Mouse (Mus musculus) adrenal gland, adult 18-20 months (tissue): ENCODE data around the gene Tmem243. TPM values are rescaled to one million over a fixed set of nuclear protein-coding genes. Genes with fewer than 3 reads are reported as not detected.
"Not testable (repeated sequence)": the region's sequence is repeated elsewhere in the genome, so short reads cannot be mapped to it uniquely, and the experiment has no call there.

Experiments
- DNase-seq, 2 experiments: peaks; one replicate each; pipeline ENCODE4 v3.0.0; 2021 to 2022; ENCODE audit warnings: low spot score in 2 of 2
- total RNA-seq, 2 experiments: library from RNA; stranded (reverse); gene quantifications; 1 replicate in 1 of 2; 2 replicates in 1 of 2; pipeline ENCODE4 v1.2.3; 2021

The Tmem243 gene
- total RNA-seq, 2 experiments from 2014 or later: 23.5 to 42.7 TPM

DNA sequence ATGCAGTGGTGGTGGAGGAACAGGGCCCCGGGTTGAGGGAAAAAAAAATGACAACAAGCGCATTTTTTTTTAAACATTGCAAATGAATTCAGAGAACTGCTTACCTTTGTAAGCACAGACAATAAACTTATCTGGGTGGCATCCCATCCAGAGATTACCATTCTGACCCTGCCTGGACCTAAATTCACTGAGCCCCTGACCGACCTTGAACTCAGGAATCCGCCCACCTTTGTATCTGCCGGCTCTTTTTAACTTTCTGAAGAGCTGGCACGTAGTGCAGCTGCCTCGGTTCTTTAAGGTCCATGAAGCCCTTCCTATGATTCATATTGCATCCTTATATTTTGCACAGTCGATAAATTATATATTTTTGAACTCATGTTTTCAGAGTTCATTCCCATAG lies 65.9 kb downstream of the Tmem243 start:
- DNase-seq: no peak

DNA sequence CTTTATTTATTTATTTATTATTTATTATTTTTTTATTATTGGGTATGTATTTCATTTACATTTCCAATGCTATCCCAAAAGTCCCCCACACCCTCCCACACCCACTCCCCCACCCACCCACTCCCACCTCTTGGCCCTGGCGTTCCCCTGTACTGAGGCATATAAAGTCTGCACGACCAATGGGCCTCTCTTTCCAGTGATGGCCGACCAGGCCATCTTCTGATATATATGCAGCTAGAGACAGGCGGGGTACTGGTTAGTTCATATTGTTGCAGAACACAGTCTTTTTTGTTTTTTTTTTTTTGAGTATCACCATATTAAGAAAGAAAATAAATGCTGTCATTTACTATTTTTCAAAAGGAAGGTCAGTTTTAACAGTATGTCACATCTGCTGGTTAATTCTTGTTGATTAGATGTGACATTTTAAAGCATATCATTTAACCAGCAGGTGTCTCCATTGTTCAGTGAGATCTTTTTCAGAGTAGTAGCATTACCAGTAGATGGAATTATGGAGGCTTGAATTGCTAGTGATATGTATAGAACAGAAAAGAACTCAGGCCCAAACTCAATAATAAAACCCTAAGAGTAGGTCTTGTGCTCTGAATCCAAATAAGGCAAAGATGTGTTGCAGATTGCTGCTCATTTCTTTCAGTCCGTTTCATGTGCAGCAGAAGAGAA lies 69.0 kb downstream of the Tmem243 start:
- DNase-seq: not testable (repeated sequence)

DNA sequence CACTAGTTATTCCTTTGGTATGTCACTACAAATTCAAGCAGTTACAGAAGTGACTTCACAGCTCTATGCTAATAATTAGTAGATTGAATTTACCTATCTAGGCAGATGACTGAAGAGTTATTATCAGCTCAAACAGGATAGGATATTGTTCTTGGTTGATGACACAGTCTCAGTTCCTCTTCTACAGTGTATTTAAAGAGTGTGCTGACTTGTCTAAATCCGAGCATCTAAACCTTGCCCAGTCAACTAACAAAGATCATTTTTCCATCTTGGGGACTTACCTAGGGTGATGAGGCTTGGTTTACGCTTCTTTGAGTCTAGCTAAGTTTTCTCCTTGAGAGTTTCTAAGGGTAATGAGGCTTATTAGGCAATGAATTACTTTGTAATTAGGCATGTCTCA lies 72.8 kb downstream of the Tmem243 start:
- no peak for DNase-seq

DNA sequence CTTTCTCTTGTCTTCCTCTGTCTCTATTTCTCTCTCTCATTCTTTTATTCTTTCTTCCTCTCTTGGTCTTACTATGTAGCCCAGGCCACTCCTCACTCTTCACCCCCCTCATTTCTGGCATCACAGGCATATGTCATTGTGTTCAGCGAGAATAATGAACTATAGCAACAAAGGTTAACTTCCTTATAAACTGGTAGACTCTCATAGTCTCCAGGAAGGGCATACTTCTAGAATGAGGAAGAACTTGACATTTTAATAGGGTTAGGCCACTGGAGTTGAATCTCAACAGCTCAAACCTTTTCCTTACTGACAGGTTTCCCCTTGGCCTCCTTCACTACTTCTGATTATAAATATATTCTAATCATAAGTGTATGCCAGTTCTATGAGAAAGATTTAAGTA lies 86.0 kb downstream of the Tmem243 start:
- no peak for DNase-seq

Other genes with a start within 250 kb of the Tmem243 start
- gene Abcb4, start 207.0 kb upstream of the Tmem243 start, total RNA-seq: 1 to 10 TPM; 4.8 to 6.0 TPM
- gene Crot, start 103.3 kb upstream of the Tmem243 start, total RNA-seq: 10 to 100 TPM; 26.9 to 38.0 TPM
- gene Dmtf1, start 61.1 kb downstream of the Tmem243 start, total RNA-seq: 10 to 100 TPM; 26.3 to 28.9 TPM
- gene 9330182L06Rik, start 165.4 kb downstream of the Tmem243 start, total RNA-seq: 10 to 100 TPM; 10.1 to 13.2 TPM